Mouse (Mus musculus) kidney, adult 2 months (tissue): ENCODE data around the gene Zfp652. TPM values are rescaled to one million over a fixed set of nuclear protein-coding genes. Genes with fewer than 3 reads are reported as not detected.
"Not testable (repeated sequence)": the region's sequence is repeated elsewhere in the genome, so short reads cannot be mapped to it uniquely, and the experiment has no call there.

Experiments
- DNase-seq: peaks from one replicate; pipeline ENCODE4 v3.0.0; 2021
- H3K27ac ChIP-seq: fragments of 200-500 bp; 2 replicates; pipeline ENCODE4 v1.5.1; 2012; ENCODE audit warnings: low read depth, low read length, control low read depth, inconsistent platforms; ENCODE audit not compliant: insufficient read depth
- H3K27me3 ChIP-seq: fragments of 200-500 bp; replicated peaks from 2 replicates; pipeline ENCODE4 v1.6.1; 2012; ENCODE audit warnings: mild to moderate bottlenecking, moderate library complexity, low read length, inconsistent platforms; ENCODE audit not compliant: control insufficient read depth, insufficient read depth
- H3K36me3 ChIP-seq: fragments of 200-500 bp; 2 replicates; pipeline ENCODE4 v1.6.1; 2012; ENCODE audit warnings: mild to moderate bottlenecking, moderate library complexity, low read length, inconsistent platforms; ENCODE audit not compliant: control insufficient read depth, insufficient read depth
- H3K4me1 ChIP-seq: fragments of 200-500 bp; 2 replicates; pipeline ENCODE4 v1.6.1; 2011; ENCODE audit warnings: low read length; ENCODE audit not compliant: control insufficient read depth, insufficient read depth
- H3K4me3 ChIP-seq: fragments of 200-500 bp; 2 replicates; pipeline ENCODE4 v1.5.1; 2011; ENCODE audit warnings: mild to moderate bottlenecking, low read depth, low read length, control low read depth; ENCODE audit not compliant: insufficient read depth
- CTCF ChIP-seq: fragments of 200-500 bp; conservative IDR thresholded peaks from 2 replicates; pipeline ENCODE4 v1.5.1; 2011; ENCODE audit warnings: low read depth, mild to moderate bottlenecking, control low read depth, low read length, moderate library complexity, mixed read lengths; ENCODE audit not compliant: insufficient read depth, insufficient read length
- POLR2A ChIP-seq: fragments of 200-500 bp; IDR thresholded peaks from one replicate; pipeline ENCODE4 v1.6.1; 2011; ENCODE audit warnings: low read depth, low read length, control low read depth
- WGBS: fragments of 180-500 bp; shearing (Covaris S2); methylation state at CpG from one replicate; pipeline ENCODE4 v1.1.7; 2018; 5-methylcytosine and 5-hydroxymethylcytosine counted together
- polyA plus RNA-seq: library from polyadenylated mRNA; depleted of rRNA; stranded (reverse); fragments of >200 nt; gene quantifications from 2 replicates; pipeline ENCODE4 v1.2.3, GENCODE M21; 2012; rRNA removed

The Zfp652 gene
- polyA plus RNA-seq, 1 experiment = 11.4 TPM

DNA sequence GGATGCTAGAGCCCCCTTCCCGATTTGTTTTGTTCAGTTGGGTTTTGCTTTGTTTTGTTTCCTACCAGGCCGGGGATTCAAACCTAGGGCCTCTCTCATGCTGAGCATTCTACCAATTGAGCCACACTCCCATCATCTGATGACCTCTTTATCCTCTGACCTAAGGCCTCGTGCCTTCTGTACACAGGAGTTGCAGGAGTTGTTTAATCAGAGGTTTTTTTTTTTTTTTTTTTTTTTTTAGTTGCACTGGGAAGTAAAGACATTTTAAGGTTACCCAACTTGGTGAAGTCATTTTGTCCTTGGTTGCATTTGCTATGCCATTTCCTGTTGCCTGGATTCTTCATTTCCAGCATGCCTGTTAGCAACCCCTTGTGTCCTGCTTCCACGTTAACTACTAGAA, 157.0 kb downstream of the Zfp652 start:
- Histone ChIP-seq H3K27ac (no peak overlapping the region), H3K27me3 (no peaks in the 10 kb centered on the region), H3K4me3 (no peak overlapping the region), H3K4me1 (no peaks in the 10 kb centered on the region), H3K36me3 (no peaks in the 10 kb centered on the region)
- DNase-seq = no peak
- TF ChIP-seq POLR2A (no peak), CTCF (no peak)
- 76% methylated on average over 4 of the region's 4 CpGs for WGBS

DNA sequence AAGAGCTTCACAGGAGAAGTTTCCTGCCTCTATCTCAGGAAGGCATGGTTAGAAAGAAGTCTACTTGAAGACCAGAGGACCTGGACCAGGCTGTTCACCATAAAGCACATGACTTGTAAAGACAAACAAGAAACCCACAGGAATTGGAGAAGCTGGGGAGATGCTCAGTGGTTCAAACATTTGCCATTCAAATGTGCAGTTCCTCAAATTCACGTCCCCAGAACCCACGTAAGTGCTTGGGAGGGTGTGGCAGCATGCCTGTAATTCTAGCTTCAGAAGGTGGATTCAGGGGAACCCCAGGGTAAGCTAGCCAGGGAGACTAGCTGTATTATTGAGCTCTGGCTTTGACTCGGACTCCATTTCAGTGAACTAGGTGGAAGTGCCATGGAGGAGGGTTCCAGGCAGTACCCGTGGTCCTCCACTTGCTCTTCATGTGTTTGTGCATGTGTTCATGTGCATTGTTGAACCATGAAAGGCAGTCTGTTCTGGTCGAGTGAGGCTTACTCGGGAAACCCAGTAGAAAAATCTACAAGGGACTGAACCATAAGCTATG, 157.5 kb downstream of the Zfp652 start:
- Histone ChIP-seq H3K4me1 (no peaks in the 10 kb centered on the region), H3K27me3 (no peaks in the 10 kb centered on the region), H3K36me3 (no peaks in the 10 kb centered on the region), H3K27ac (no peak overlapping the region), H3K4me3 (no peak overlapping the region)
- WGBS = 75% methylated on average over 6 of the region's 6 CpGs
- no peak for DNase-seq
- TF ChIP-seq POLR2A = no peak
- TF ChIP-seq CTCF = no peak

DNA sequence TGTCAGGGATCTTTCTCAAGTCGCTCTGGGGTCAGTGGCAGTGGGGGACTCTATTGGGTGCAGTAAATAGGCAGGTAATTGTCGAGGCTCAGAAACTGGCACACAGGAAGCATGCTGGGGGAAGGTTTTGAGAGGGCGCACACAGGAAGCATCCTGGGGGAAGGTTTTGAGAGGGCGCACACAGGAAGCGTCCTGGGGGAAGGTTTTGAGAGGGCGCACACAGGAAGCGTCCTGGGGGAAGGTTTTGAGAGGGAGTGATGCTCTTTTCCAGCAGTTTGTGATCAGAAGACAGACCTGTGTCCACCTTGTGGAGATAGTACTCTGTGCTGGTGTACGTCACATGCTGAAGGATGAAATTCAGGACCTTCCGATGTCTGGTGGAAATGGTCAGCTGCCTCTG, 163.3 kb downstream of the Zfp652 start:
- no peak for DNase-seq
- H3K4me1 ChIP-seq = no peaks in the 10 kb centered on the region
- no peak overlapping the region for H3K4me3 ChIP-seq
- no peak overlapping the region for H3K27ac ChIP-seq
- no peaks in the 10 kb centered on the region for H3K36me3 ChIP-seq
- WGBS = 34% methylated on average over 9 of the region's 9 CpGs
- no peak for TF ChIP-seq POLR2A
- no peak for TF ChIP-seq CTCF
- no peaks in the 10 kb centered on the region for H3K27me3 ChIP-seq

DNA sequence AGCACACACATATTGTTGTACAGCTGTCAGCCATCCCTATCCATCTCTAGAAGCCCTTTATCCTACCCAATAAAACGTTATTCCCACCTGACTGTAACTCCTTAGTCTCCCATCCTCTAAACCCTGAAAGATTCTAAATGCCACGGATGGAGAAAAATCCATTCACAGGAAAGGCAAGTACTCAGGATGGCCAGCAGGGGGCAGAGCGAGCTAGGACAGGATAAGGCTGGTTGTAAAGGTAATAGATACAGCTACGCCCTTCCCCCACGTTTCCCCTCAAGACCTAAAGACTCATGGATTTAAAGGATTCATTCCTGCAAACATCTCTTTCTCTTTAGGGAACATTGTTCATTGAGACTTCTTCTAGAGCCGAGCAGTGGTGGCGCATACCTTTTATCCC, 163.8 kb downstream of the Zfp652 start:
- WGBS = 23% methylated on average over 7 of the region's 7 CpGs
- peak; percentile 59 for DNase-seq
- H3K4me1 ChIP-seq = no peaks in the 10 kb centered on the region
- H3K4me3 ChIP-seq = no peak overlapping the region
- no peak overlapping the region for H3K27ac ChIP-seq
- TF ChIP-seq POLR2A = no peak
- peak; percentile 92 for TF ChIP-seq CTCF
- H3K27me3 ChIP-seq = no peaks in the 10 kb centered on the region; the same call in 1 of the 2 replicates
- no peaks in the 10 kb centered on the region for H3K36me3 ChIP-seq

DNA sequence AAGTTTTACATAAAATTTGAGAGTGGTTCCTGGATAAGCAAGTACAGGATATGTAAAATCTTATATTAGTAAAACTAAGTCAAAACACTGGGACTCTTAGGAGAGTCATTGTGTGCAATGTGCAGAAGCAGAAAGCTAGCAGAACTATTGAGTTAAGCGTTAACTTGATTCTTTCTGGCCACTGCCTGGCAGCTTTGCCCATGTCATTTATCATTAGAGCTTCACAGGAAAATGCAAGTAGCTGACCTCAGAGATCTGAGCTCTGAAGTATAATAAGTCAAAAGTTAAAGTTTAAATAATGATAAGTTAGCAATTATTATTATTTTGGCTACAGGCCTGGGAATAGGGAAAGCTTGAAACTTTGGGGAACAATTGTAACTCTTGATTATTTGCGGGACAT, 167.4 kb downstream of the Zfp652 start:
- not testable (repeated sequence) for H3K4me1 ChIP-seq, H3K27ac ChIP-seq, H3K36me3 ChIP-seq, H3K27me3 ChIP-seq, H3K4me3 ChIP-seq
- 41% methylated on average over 2 of the region's 2 CpGs for WGBS
- peak; percentile 54 for DNase-seq

Other genes with a start within 250 kb of the Zfp652 start
- 4.1 and 4.2 TPM in 2 replicates for gene Nxph3, start 198.1 kb upstream of the Zfp652 start, polyA plus RNA-seq
- 5.7 and 6.6 TPM in 2 replicates for gene Ngfr, start 124.9 kb upstream of the Zfp652 start, polyA plus RNA-seq
- gene Phb, start 45.7 kb upstream of the Zfp652 start, polyA plus RNA-seq = 258 and 296 TPM in 2 replicates
- 0.03 and 0.07 TPM in 2 replicates for gene B130006D01Rik, start 10.9 kb downstream of the Zfp652 start, polyA plus RNA-seq
- gene Phospho1, start 111.8 kb downstream of the Zfp652 start, polyA plus RNA-seq = 26.4 and 46.5 TPM in 2 replicates
- 8.0 and 10.3 TPM in 2 replicates for gene Gngt2, start 124.5 kb downstream of the Zfp652 start, polyA plus RNA-seq
- gene Abi3, start 129.8 kb downstream of the Zfp652 start, polyA plus RNA-seq = 21.8 and 25.0 TPM in 2 replicates
- 0.19 and 0.38 TPM in 2 replicates for gene B4galnt2, start 202.2 kb downstream of the Zfp652 start, polyA plus RNA-seq